Mouse (Mus musculus): ENCODE data around the gene Nuak1. TPM values are rescaled to one million over a fixed set of nuclear protein-coding genes. Genes with fewer than 3 reads are reported as not detected.

Nuak1 gene
- not detected for polyA plus RNA-seq (2017; shearing (Covaris generic))

DNA sequence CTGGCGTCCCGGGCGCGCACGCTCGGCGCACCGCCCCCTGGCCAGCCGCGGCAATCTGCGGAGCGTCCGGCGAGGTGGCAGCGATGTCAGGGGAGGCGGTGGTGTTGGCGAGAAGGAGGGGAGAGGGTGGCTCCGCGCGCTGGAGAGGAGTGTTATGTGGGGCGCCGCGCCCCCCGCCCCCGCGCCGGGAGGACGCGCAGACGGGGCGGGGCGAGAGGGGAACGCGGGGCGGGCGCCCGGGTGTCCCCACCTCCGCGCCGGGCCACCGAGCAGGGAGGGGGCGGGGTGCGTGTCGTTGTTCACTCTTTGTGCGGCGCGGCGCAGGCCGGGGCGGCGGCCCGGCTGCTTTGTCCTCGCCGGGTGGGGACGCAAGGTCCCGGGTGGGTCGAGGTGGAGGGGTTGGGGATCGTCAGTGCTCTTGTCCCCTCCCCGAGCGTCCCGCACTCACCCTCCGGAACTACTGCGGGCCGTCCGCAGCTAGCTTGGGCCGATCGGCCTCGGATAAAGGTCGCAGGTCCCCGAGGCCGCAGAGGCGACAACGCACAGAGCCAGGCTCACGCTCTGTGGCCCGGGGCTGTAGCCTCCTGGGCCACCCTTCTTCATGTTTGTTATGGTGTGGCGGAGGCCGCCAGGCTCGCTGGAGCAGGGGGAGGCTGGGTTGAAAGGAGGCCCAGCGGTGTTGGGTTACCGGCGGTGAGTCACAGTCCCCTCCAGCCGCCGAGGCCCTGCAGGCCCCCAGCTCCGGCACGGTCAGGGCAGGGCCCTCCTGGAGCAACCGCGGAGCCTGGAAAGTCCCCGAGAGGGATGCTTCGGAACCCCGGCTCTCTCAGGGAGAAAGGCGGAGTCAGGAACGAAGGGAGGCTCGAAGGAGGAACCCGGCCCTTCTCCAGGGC lies at the start of gene Nuak1:
Gene Nuak1 (minus strand): TSS at position 57 of the 893 bp plus-strand sequence.

Other genes starting within 250 kb of the Nuak1 start
- not detected for gene Ckap4, start 93.5 kb upstream of the Nuak1 start, polyA plus RNA-seq (2017; shearing (Covaris generic))
- gene Tcp11l2, start 136.0 kb upstream of the Nuak1 start, polyA plus RNA-seq (2017; shearing (Covaris generic)), result 189 TPM
- gene Polr3b, start 181.7 kb upstream of the Nuak1 start, polyA plus RNA-seq (2017; shearing (Covaris generic)), result 32.2 TPM

All from activated CD4-positive, CD25-positive, alpha-beta regulatory T cell, adult 9 weeks (primary cell).